Comparison of ENCODE assay signal across 8 mouse cellular contexts in genomic region chr6:133724627-133725026, GRCm38 (mm10).
DNase-seq lines count a peak whose midpoint lies in the region; ATAC-seq and TF ChIP-seq lines count a peak whose summit lies in the region.
"Not testable (repeated sequence)": the region's sequence is repeated elsewhere in the genome, so short reads cannot be mapped to it uniquely, and the experiment has no call there.

No protein-coding gene starts in this region.

- H3K36me3 ChIP-seq in ES-Bruce4 (ENCODE audit: control insufficient read depth, insufficient read depth, low read length, poor library complexity, severe bottlenecking); kidney, postnatal 0 days (ENCODE audit: insufficient read depth, low read length); stomach, postnatal 0 days (ENCODE audit: control insufficient read depth, insufficient read depth, low read length): not testable (repeated sequence)

- H3K9ac ChIP-seq in ES-Bruce4 (ENCODE audit: low read depth, poor library complexity, severe bottlenecking); kidney, postnatal 0 days (ENCODE audit: low read depth, low read length); stomach, postnatal 0 days (ENCODE audit: low read length): not testable (repeated sequence)

- peak; percentile 68 for DNase-seq in 416B (ENCODE audit: low read depth)
- peak; percentile 50 for DNase-seq in R1 (ENCODE audit: low read depth, low spot score)
- DNase-seq in gastrocnemius, adult 2 months; kidney, postnatal 0 days (ENCODE audit: low spot score); layer of hippocampus, adult 2 months (ENCODE audit: low spot score in 2 of 2); stomach, postnatal 0 days (ENCODE audit: low spot score): not testable (repeated sequence)
- DNase-seq in kidney, adult 18-20 months: peak; percentile 18

- not testable (repeated sequence) for H3K4me1 ChIP-seq in ES-Bruce4 (ENCODE audit: control insufficient read depth, insufficient read depth, low read length); kidney, postnatal 0 days (replicated peaks; ENCODE audit: insufficient read depth, low read length); stomach, postnatal 0 days (replicated peaks; ENCODE audit: control insufficient read depth, insufficient read depth)

- not testable (repeated sequence) for H3K27me3 ChIP-seq in ES-Bruce4 (ENCODE audit: control insufficient read depth, insufficient read depth, low read length, poor library complexity, severe bottlenecking); kidney, postnatal 0 days (ENCODE audit: insufficient read depth, low read length); stomach, postnatal 0 days (ENCODE audit: control insufficient read depth, insufficient read depth, low read length)

- 65% methylated on average over 6 of the region's 6 CpGs for WGBS in kidney, postnatal 0 days
- 61% methylated on average over 6 of the region's 6 CpGs for whole genome bisulfite sequencing in stomach, postnatal 0 days

- TF ChIP-seq POLR2A in ES-Bruce4 (IDR thresholded peaks at IDR 0.05; ENCODE audit: insufficient read depth, low read length): not testable (repeated sequence)

- not testable (repeated sequence) for H3K4me3 ChIP-seq in ES-Bruce4 (ENCODE audit: low read depth, low read length); gastrocnemius, adult 2 months; kidney, postnatal 0 days (replicated peaks; ENCODE audit: low read depth, low read length); layer of hippocampus, adult 2 months; stomach, postnatal 0 days (ENCODE audit: low read depth, low read length)

- TF ChIP-seq EP300 in ES-Bruce4 (IDR thresholded peaks at IDR 0.05; ENCODE audit: insufficient read depth, low read depth, low read length); stomach, postnatal 0 days (optimal IDR thresholded peaks at IDR 0.05): not testable (repeated sequence)

- not testable (repeated sequence) for H3K9me3 ChIP-seq in ES-Bruce4 (replicated peaks; ENCODE audit: control insufficient read depth, insufficient read depth, low read length, poor library complexity, severe bottlenecking); kidney, postnatal 0 days (replicated peaks; ENCODE audit: low read length); stomach, postnatal 0 days (ENCODE audit: control insufficient read depth, low read length)

- H3K4me2 ChIP-seq in kidney, postnatal 0 days (ENCODE audit: low read length); stomach, postnatal 0 days (replicated peaks; ENCODE audit: low read depth): not testable (repeated sequence)

- H3K27ac ChIP-seq in ES-Bruce4 (ENCODE audit: insufficient read depth, low read length); gastrocnemius, adult 2 months; kidney, postnatal 0 days; layer of hippocampus, adult 2 months; stomach, postnatal 0 days (replicated peaks): not testable (repeated sequence)

- not testable (repeated sequence) for ATAC-seq in kidney, postnatal 0 days (replicated peaks; ENCODE audit: low FRiP score, low read depth); stomach, postnatal 0 days (ENCODE audit: low FRiP score, low TSS enrichment)

- intact Hi-C loops in gastrocnemius, adult 2 months (cut with DNase I): not testable (repeated sequence)

- peak; percentile 62 for TF ChIP-seq CTCF in ES-Bruce4 (IDR thresholded peaks at IDR 0.05; ENCODE audit: low read depth, low read length)
- peak; percentile 6; the same call in 1 of the 2 replicates for TF ChIP-seq CTCF in gastrocnemius, adult 2 months (IDR thresholded peaks at IDR 0.05)
- TF ChIP-seq CTCF in kidney, postnatal 0 days (IDR thresholded peaks at IDR 0.05; ENCODE audit: low read depth): peak; percentile 13; the same call in 1 of the 2 replicates
- TF ChIP-seq CTCF in layer of hippocampus, adult 2 months (conservative IDR thresholded peaks at IDR 0.05): peak; percentile 13; the same call in 1 of the 2 replicates
- 0 out of 2 replicates have a peak, but pooled peaks have one; percentile 11 for TF ChIP-seq CTCF in stomach, postnatal 0 days (IDR thresholded peaks at IDR 0.05; ENCODE audit: low read depth)

Comparison
In these comparisons a context has a peak if more than half of its experiments do, and no peak if none do; other contexts are left out.
1. CTCF ChIP-seq: peak in every context shown above with its lines; median percentile 62 in ES-Bruce4; 13 in kidney, postnatal 0 days; 13 in layer of hippocampus, adult 2 months; 11 in stomach, postnatal 0 days; 6 in gastrocnemius, adult 2 months.